ENCODE assay signal across 8 mouse cellular contexts in the genomic region with DNA sequence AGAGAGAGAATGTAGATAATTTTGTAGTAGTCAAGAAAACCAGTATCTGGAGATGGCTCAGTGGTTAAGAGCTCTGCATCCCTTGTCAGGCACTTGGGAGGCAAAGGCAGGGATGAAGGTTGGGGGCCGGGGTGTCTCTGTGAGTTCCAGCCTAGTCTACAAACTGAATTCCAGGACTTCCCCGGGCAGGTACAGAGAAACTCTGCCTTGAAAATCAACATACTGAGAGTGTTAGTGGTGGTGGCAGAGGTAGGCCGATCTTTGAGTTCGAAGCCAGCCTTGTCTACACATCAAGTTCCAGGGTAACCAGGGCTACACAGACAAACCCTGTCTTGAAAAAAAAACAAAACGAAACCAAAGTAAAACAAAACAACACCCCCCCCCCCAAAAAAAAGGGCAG. TPM values are rescaled to one million over a fixed set of nuclear protein-coding genes. Genes with fewer than 3 reads are reported as not detected.
DNase-seq lines count a peak whose midpoint lies in the region; ATAC-seq and TF ChIP-seq lines count a peak whose summit lies in the region.

No protein-coding gene starts in this region.

- TF ChIP-seq POLR2A in brain, embryonic 14.5 days (IDR thresholded peaks at IDR 0.05; ENCODE audit: borderline replicate concordance, extremely low read depth, insufficient read depth, insufficient read length, poor library complexity, severe bottlenecking), result no peak
- TF ChIP-seq POLR2A in myocyte (IDR thresholded peaks at IDR 0.05; ENCODE audit: insufficient read length, low read depth), result no peak

- no peaks in the 10 kb centered on the region for H3K27me3 ChIP-seq in lung, embryonic 16.5 days (ENCODE audit: control insufficient read depth, insufficient read depth, low read depth, low read length)
- no peaks in the 10 kb centered on the region for H3K27me3 ChIP-seq in myocyte (ENCODE audit: control insufficient read depth, insufficient read depth, insufficient read length)

- no peaks in the 10 kb centered on the region for H3K9me3 ChIP-seq in lung, embryonic 16.5 days (ENCODE audit: control insufficient read depth, low read length)

- H3K9ac ChIP-seq in lung, embryonic 16.5 days (ENCODE audit: low read length), result peak overlapping the region; percentile 87

- ATAC-seq in lung, embryonic 16.5 days (ENCODE audit: low read depth), result no peak

- DNase-seq in lung, adult 18-20 months, result no peak
- DNase-seq in brain, embryonic 14.5 days (ENCODE audit: low read depth), result peak; percentile 10
- peak; percentile 64 for DNase-seq in induced T-regulatory cell, adult 2 months (ENCODE audit: low read depth)
- DNase-seq in cerebellum, adult 9-10 months, result no peak
- no peak for DNase-seq in right cerebral cortex, adult 2 months (ENCODE audit: low spot score in 2 of 2)
- no peak for DNase-seq in left cerebral cortex, postnatal 10 days (ENCODE audit: extremely low spot score in 1 of 2, low spot score in 2 of 2)

- peak overlapping the region; percentile 74 for H3K4me2 ChIP-seq in lung, embryonic 16.5 days (ENCODE audit: low read depth, low read length)
- H3K4me2 ChIP-seq in myocyte (ENCODE audit: low read depth), result peak overlapping the region; percentile 82

- peak overlapping the region; percentile 93 for H3K4me3 ChIP-seq in lung, embryonic 16.5 days (ENCODE audit: low read length)
- peak overlapping the region; percentile 64 for H3K4me3 ChIP-seq in myocyte

- intact Hi-C loops in left cerebral cortex, postnatal 10 days (cut with DNase I), result no loop called here

- peak overlapping the region; percentile 55 for H3ac ChIP-seq in myocyte (ENCODE audit: control insufficient read depth, insufficient read length)

- 47% methylated on average over 5 of the region's 5 CpGs for WGBS in lung, embryonic 16.5 days

- no peak for TF ChIP-seq CTCF in brain, embryonic 14.5 days (IDR thresholded peaks at IDR 0.05; ENCODE audit: borderline replicate concordance, extremely low read depth, insufficient read depth, insufficient read length)

- H3K4me1 ChIP-seq in lung, embryonic 16.5 days (replicated peaks; ENCODE audit: control insufficient read depth, insufficient read depth, low read length), result peaks cover 6% of the 10 kb centered on the region; the same call in 1 of the 2 replicates

- H3K36me3 ChIP-seq in lung, embryonic 16.5 days (ENCODE audit: control insufficient read depth, insufficient read depth, low read length), result 0 out of 2 replicates have a peak, but pooled peaks cover 2% of the 10 kb centered on the region
- no peaks in the 10 kb centered on the region for H3K36me3 ChIP-seq in myocyte (ENCODE audit: control insufficient read depth, insufficient read depth)

- H3K27ac ChIP-seq in lung, embryonic 16.5 days (ENCODE audit: low read length), result no peak overlapping the region

- H3K79me2 ChIP-seq in myocyte (ENCODE audit: control insufficient read depth, insufficient read depth), result peaks cover 22% of the 10 kb centered on the region

TF ChIP-seq in myocyte, 11 proteins besides CTCF, POLR2A, EP300 and RAD21:
- no peak for TF ChIP-seq SRF (IDR thresholded peaks at IDR 0.05; ENCODE audit: control insufficient read depth, insufficient read length, low read depth)
- no peak for TF ChIP-seq MYOD1 (IDR thresholded peaks at IDR 0.05; ENCODE audit: control insufficient read depth in 1 of 3, insufficient read length in 2 of 3, low read depth in 2 of 3)
- no peak for TF ChIP-seq TCF12 (IDR thresholded peaks at IDR 0.05; ENCODE audit: insufficient read depth, poor library complexity, severe bottlenecking)
- TF ChIP-seq MYOG (IDR thresholded peaks at IDR 0.05; ENCODE audit: control insufficient read depth in 1 of 3, insufficient read depth in 1 of 3, insufficient read length in 2 of 3, low read depth in 2 of 3), result no peak
- TF ChIP-seq REST (IDR thresholded peaks at IDR 0.05; ENCODE audit: insufficient read depth, insufficient read length), result no peak
- no peak for TF ChIP-seq CEBPB (IDR thresholded peaks at IDR 0.05; ENCODE audit: insufficient read depth, poor library complexity, severe bottlenecking)
- no peak for TF ChIP-seq TCF3 (IDR thresholded peaks at IDR 0.05; ENCODE audit: insufficient read length, low read depth)
- TF ChIP-seq POLR2AphosphoS2 (IDR thresholded peaks at IDR 0.05; ENCODE audit: insufficient read length, low read depth), result no peak
- no peak for TF ChIP-seq E2F4 (IDR thresholded peaks at IDR 0.05; ENCODE audit: insufficient read depth)

RNA-seq across cellular contexts. Expression of a gene that starts 0.9 kb away (rescaled TPM):
- 39.6 and 40.9 TPM in 2 replicates for polyA plus RNA-seq in lung, embryonic 16.5 days (2015; fragmentation: Nextera tagmentation; extraction: Ambion mirVana)
- polyA plus RNA-seq in brain, embryonic 14.5 days (2012; rRNA removed), result 9.4 and 13.9 TPM in 2 replicates
- polyA plus RNA-seq in myocyte (2012; fragmentation: generic; extraction: Trizol), result 10.9 TPM
- total RNA-seq in left cerebral cortex, postnatal 10 days (2021), result 1 to 10 TPM; 4.4 to 4.6 TPM

Comparison
In these comparisons a context has a peak if more than half of its experiments do, and no peak if none do; other contexts are left out.
1. DNase-seq: peak in brain, embryonic 14.5 days (single experiment) and induced T-regulatory cell, adult 2 months (single experiment); none in lung, adult 18-20 months (0 of 2), cerebellum, adult 9-10 months (single experiment), right cerebral cortex, adult 2 months (0 of 2) and left cerebral cortex, postnatal 10 days (0 of 2).